Mouse (Mus musculus) cerebellum, adult 2 months (tissue): ENCODE data around the gene Gm48551. TPM values are rescaled to one million over a fixed set of nuclear protein-coding genes. Genes with fewer than 3 reads are reported as not detected.

Experiments used
- DNase-seq, 2 experiments: peaks; one replicate each; pipeline ENCODE4 v3.0.0; 2021
- H3K27ac ChIP-seq: fragments of 200-500 bp; 2 replicates; pipeline ENCODE4 v1.5.1; 2012; ENCODE audit warnings: low read length, control low read depth, inconsistent platforms; ENCODE audit not compliant: insufficient read depth
- H3K27me3 ChIP-seq: fragments of 200-500 bp; 2 replicates; pipeline ENCODE4 v1.6.1; 2012; ENCODE audit warnings: inconsistent platforms, mild to moderate bottlenecking, low read length, moderate library complexity; ENCODE audit not compliant: control insufficient read depth, insufficient read depth
- H3K4me1 ChIP-seq: fragments of 200-500 bp; 2 replicates; pipeline ENCODE4 v1.6.1; 2011; ENCODE audit warnings: low read length; ENCODE audit not compliant: control insufficient read depth, insufficient read depth
- H3K4me3 ChIP-seq: fragments of 200-500 bp; replicated peaks from 2 replicates; pipeline ENCODE3; 2011; ENCODE audit warnings: mild to moderate bottlenecking, low read depth, low read length, control low read depth; ENCODE audit not compliant: insufficient read depth
- CTCF ChIP-seq: fragments of 200-500 bp; IDR thresholded peaks from 2 replicates; pipeline ENCODE4 v1.5.1; 2011; ENCODE audit warnings: low read depth, mild to moderate bottlenecking, control low read depth, low read length, moderate library complexity, borderline replicate concordance; ENCODE audit not compliant: insufficient read depth
- POLR2A ChIP-seq: fragments of 200-500 bp; IDR thresholded peaks from 2 replicates; pipeline ENCODE4 v1.6.1; 2011; ENCODE audit warnings: low read length, control low read depth, borderline replicate concordance; ENCODE audit not compliant: insufficient read depth
- WGBS: fragments of 180-500 bp; shearing (Covaris S2); methylation state at CpG from one replicate; pipeline ENCODE4 v1.1.7; 2018; 5-methylcytosine and 5-hydroxymethylcytosine counted together
- polyA plus RNA-seq: library from polyadenylated mRNA; depleted of rRNA; stranded (reverse); fragments of >200 nt; gene quantifications from 2 replicates; pipeline ENCODE4 v1.2.3, GENCODE M21; 2012

Gm48551 gene
- polyA plus RNA-seq, 1 experiment, result 10.8 TPM

- TF ChIP-seq POLR2A, result no peak
- TF ChIP-seq CTCF, result no peak
- Histone ChIP-seq H3K27me3 (no peaks in the 10 kb centered on the region), H3K4me1 (peaks cover 72% of the 10 kb centered on the region), H3K27ac (peak overlapping the region; percentile 35), H3K4me3 (no peak overlapping the region)
- peak; percentile 13 to 33 for DNase-seq
- 23% methylated on average over 4 of the region's 4 CpGs for WGBS
Observed at GRCm38 (mm10) chr10:81421041-81421796, 37.0 kb downstream of the Gm48551 start.

- Histone ChIP-seq H3K4me3 (no peak overlapping the region), H3K27ac (peak overlapping the region; percentile 35; the same call in 1 of the 2 replicates), H3K27me3 (no peaks in the 10 kb centered on the region), H3K4me1 (peaks cover 67% of the 10 kb centered on the region)
- peak in 1 of 2 experiments; percentile 23 for DNase-seq
- WGBS, result 40% methylated on average over 5 of the region's 5 CpGs
- TF ChIP-seq CTCF (no peak), POLR2A (no peak)
Observed at GRCm38 (mm10) chr10:81421797-81422100, 37.5 kb downstream of the Gm48551 start.

GRCm38 (mm10) chr10:81422191-81422590, 37.9 kb downstream of the Gm48551 start:
- no peaks in the 10 kb centered on the region for H3K27me3 ChIP-seq
- WGBS, result 34% methylated on average over 6 of the region's 6 CpGs
- no peak for TF ChIP-seq POLR2A
- H3K27ac ChIP-seq, result peak overlapping the region; percentile 52; the same call in 1 of the 2 replicates
- H3K4me3 ChIP-seq, result no peak overlapping the region
- DNase-seq, result peak in 1 of 2 experiments; percentile 27
- peaks cover 66% of the 10 kb centered on the region for H3K4me1 ChIP-seq

GRCm38 (mm10) chr10:81422661-81423217, 38.5 kb downstream of the Gm48551 start:
- H3K4me1 ChIP-seq, result peaks cover 64% of the 10 kb centered on the region
- TF ChIP-seq CTCF, result no peak
- TF ChIP-seq POLR2A, result no peak
- peak; percentile 13 to 21 for DNase-seq
- 57% methylated on average over 3 of the region's 3 CpGs for WGBS
- H3K27me3 ChIP-seq, result no peaks in the 10 kb centered on the region
- H3K4me3 ChIP-seq, result no peak overlapping the region
- H3K27ac ChIP-seq, result peak overlapping the region; percentile 52

GRCm38 (mm10) chr10:81423476-81424245, 39.4 kb downstream of the Gm48551 start:
- no peak for TF ChIP-seq POLR2A
- no peak for TF ChIP-seq CTCF
- no peak for DNase-seq
- peak overlapping the region; percentile 79 for H3K4me3 ChIP-seq
- H3K27me3 ChIP-seq, result no peaks in the 10 kb centered on the region
- peaks cover 62% of the 10 kb centered on the region for H3K4me1 ChIP-seq
- 41% methylated on average over 4 of the region's 4 CpGs for WGBS
- peak overlapping the region; percentile 89 for H3K27ac ChIP-seq

- peaks cover 58% of the 10 kb centered on the region for H3K4me1 ChIP-seq
- DNase-seq, result peak; percentile 91 to 96
- WGBS, result 2% methylated on average over 25 of the region's 25 CpGs
- no peaks in the 10 kb centered on the region for H3K27me3 ChIP-seq
- H3K4me3 ChIP-seq, result peak overlapping the region; percentile 79
- peak overlapping the region; percentile 93 for H3K27ac ChIP-seq
- TF ChIP-seq POLR2A, result no peak
- no peak for TF ChIP-seq CTCF
Observed at GRCm38 (mm10) chr10:81424246-81425051, 40.2 kb downstream of the Gm48551 start.

- Histone ChIP-seq H3K4me3 (peak overlapping the region; percentile 79), H3K4me1 (peaks cover 49% of the 10 kb centered on the region), H3K27ac (peak overlapping the region; percentile 93), H3K27me3 (no peaks in the 10 kb centered on the region)
- TF ChIP-seq POLR2A, result no peak
- TF ChIP-seq CTCF, result no peak
- WGBS, result 2% methylated on average over 10 of the region's 10 CpGs
- DNase-seq, result peak; percentile 71 to 73
Observed at GRCm38 (mm10) chr10:81425236-81425850, 41.1 kb downstream of the Gm48551 start.
